Mouse (Mus musculus): ENCODE data around the gene Olfm4. TPM values are rescaled to one million over a fixed set of nuclear protein-coding genes. Genes with fewer than 3 reads are reported as not detected.

The Olfm4 gene
- total RNA-seq, 2 experiments from 2014 or later: 3.3 to 3.5 TPM

- DNase-seq (ENCODE audit: low spot score in 2 of 2): no peak
- Histone ChIP-seq H3K27ac (no peak overlapping the region), H3K4me3 (no peak overlapping the region)
- no peak for TF ChIP-seq CTCF (conservative IDR thresholded peaks at IDR 0.05)
Measured at GRCm38 (mm10) chr14:79986831-79987230, 3.0 kb downstream of the Olfm4 start.

DNA sequence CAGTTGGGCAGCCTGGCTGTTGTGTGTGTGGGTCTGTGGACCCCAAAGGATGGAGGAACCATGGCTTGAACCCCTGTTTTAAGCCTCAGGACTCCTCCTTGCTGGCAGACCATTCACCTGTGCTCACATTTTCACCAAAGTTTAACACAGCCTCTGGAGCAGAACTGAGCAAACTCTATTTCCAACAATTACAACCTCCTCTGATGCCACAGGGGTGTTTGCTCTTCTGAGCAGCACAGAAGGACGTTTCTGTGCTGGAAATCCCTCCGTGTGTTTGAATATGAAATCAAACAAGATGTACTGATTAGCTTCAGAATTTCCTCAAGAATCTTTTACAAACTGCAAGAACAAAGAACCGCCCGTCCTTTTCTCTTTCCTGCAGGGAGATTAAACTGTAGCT is 5.9 kb downstream of the Olfm4 start:
- no peak for TF ChIP-seq CTCF (conservative IDR thresholded peaks at IDR 0.05)
- no peak overlapping the region for H3K27ac ChIP-seq
- no peak for DNase-seq (ENCODE audit: low spot score in 2 of 2)
- H3K4me3 ChIP-seq: no peak overlapping the region

DNA sequence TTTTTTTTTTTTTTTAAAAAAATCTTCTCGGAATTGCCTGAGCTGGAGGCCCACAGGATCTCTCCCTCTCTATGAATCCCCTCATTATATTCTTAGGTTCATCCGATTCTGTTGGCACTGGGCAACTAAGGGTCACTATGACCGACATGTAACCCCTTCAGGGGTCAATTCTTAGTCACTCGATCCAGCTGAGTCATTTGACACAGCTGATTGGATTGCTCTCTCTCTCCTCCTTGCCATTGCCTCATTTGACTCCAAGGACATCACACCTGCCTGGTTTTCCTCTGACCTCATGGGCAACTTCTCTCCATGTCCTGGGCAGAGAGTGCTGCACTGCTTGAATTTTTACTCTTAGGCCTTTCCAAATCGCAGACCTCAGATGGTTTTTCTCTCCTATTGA is 6.7 kb downstream of the Olfm4 start:
- no peak overlapping the region for H3K4me3 ChIP-seq
- no peak for DNase-seq (ENCODE audit: low spot score in 2 of 2)
- TF ChIP-seq CTCF (conservative IDR thresholded peaks at IDR 0.05): no peak
- H3K27ac ChIP-seq: no peak overlapping the region

GRCm38 (mm10) chr14:79997534-79997933 is 13.7 kb downstream of the Olfm4 start:
- Histone ChIP-seq H3K4me3 (no peak overlapping the region), H3K27ac (no peak overlapping the region)
- no peak for DNase-seq (ENCODE audit: low spot score in 2 of 2)
- TF ChIP-seq CTCF (conservative IDR thresholded peaks at IDR 0.05): no peak

DNA sequence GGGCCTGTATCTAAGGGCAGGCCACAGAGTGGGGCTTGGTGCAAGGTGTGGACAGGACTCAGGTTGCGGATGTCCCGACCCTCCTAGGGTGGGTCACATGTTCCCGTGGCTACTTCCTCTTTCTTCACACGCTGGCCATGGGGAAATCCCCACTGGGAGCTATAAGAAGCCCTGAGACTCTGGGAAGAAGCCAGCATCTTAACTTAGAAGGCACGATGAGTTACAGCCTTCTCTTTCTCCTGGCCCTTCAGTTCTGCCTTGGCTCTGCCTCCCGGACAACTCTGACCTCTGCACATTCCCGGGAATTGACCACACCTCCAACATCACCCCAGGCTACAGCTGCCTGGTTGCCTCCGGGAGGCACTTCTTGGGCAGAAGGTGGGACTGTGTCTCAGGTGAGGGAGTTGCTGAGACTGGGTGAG is 16.2 kb downstream of the Olfm4 start:
- no peak overlapping the region for H3K4me3 ChIP-seq
- TF ChIP-seq CTCF (conservative IDR thresholded peaks at IDR 0.05): no peak
- DNase-seq (ENCODE audit: low spot score in 2 of 2): no peak
- no peak overlapping the region for H3K27ac ChIP-seq

DNA sequence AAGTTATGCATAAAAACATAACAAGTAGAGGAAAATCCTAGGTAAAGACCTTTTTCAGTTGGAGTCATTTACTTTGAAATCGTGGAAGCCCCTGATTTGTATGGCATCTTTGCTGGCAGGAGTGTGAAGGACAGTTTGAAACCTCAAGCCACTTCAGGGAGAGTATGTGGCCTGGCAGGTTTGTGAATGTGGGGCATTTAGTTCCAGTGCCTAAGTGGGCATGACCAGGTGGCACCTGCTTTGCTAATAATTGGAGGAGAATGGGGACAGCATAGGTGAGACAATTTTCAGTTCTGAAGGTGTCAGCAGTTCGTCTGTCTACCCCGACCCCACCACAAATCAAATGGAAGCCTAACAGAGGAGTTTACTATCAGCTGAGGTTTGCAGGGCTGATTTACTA is 23.8 kb downstream of the Olfm4 start:
- H3K4me3 ChIP-seq: no peak overlapping the region
- TF ChIP-seq CTCF (conservative IDR thresholded peaks at IDR 0.05): no peak
- no peak for DNase-seq (ENCODE audit: low spot score in 2 of 2)
- H3K27ac ChIP-seq: no peak overlapping the region

DNA sequence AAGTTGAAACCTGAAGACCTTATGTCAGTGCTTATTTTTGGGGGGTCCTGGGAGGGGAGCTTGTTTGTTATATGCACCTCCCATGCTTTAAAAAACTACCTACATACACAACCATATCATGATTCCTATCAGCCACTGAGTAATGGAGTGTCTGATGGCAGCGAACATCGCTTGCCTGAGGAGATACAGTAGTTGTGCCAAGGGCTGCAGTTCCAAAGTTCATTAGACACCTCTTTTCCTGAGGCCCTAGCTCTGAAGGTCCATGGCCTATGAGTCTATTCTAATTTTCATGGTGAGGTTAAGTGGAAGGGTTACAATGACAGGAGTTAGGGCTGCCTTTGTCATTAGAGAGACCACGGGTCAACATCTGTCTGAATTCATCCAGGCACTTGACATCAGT is 26.5 kb downstream of the Olfm4 start:
- no peak for TF ChIP-seq CTCF (conservative IDR thresholded peaks at IDR 0.05)
- Histone ChIP-seq H3K4me3 (no peak overlapping the region), H3K27ac (no peak overlapping the region)
- DNase-seq (ENCODE audit: low spot score in 2 of 2): no peak

DNA sequence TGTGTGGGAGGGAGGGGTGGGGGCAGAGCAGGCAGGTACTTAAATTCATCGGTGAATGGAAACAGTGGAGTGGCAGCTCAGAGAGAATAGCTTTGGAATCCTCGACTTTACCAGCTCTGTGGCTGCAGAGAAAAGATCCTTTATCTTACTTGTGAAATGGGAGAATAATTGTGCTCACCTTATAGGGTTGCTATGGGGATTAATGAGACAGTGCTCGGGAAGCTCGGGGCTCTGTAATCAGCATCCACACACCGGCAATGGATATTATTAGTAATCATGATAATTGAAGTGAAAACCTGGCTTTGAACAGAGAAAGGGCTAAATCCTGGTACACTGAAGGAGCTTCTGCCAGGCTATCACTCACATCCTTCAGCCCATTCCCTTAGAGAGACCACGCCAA is 31.1 kb downstream of the Olfm4 start:
- no peak overlapping the region for H3K27ac ChIP-seq
- no peak for TF ChIP-seq CTCF (conservative IDR thresholded peaks at IDR 0.05)
- no peak for DNase-seq (ENCODE audit: low spot score in 2 of 2)
- H3K4me3 ChIP-seq: no peak overlapping the region

- H3K27ac ChIP-seq: no peak overlapping the region
- no peak overlapping the region for H3K4me3 ChIP-seq
- no peak for DNase-seq (ENCODE audit: low spot score in 2 of 2)
- no peak for TF ChIP-seq CTCF (conservative IDR thresholded peaks at IDR 0.05)
Measured at GRCm38 (mm10) chr14:80016112-80016511, 32.2 kb downstream of the Olfm4 start.

DNA sequence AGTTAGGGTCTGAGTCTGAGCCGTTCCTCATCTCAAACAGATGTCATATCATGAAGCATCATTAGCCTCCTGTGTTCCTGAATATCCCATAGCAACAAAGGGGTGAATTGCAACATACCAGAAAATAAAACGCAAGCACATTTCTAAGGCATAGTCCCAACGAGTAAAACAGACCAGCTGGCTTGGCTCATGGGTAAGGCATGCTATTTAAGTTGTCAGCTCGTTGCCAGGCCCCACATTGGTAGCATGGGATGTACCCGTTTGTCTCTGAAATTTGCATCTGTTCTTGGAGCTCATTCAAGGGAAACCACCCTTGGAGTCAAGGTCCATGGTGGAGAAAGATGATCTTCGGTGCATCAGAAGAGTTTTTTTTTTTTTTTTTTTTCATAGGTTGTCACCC is 42.2 kb downstream of the Olfm4 start:
- peak; percentile 62 to 71 for DNase-seq (ENCODE audit: low spot score in 2 of 2)
- no peak overlapping the region for H3K4me3 ChIP-seq
- H3K27ac ChIP-seq: peak overlapping the region; percentile 80
- TF ChIP-seq CTCF (conservative IDR thresholded peaks at IDR 0.05): no peak

GRCm38 (mm10) chr14:80029297-80030001 is 45.6 kb downstream of the Olfm4 start:
- no peak for TF ChIP-seq CTCF (conservative IDR thresholded peaks at IDR 0.05)
- H3K27ac ChIP-seq: no peak overlapping the region
- H3K4me3 ChIP-seq: no peak overlapping the region
- DNase-seq (ENCODE audit: low spot score in 2 of 2): no peak

- no peak overlapping the region for H3K4me3 ChIP-seq
- TF ChIP-seq CTCF (conservative IDR thresholded peaks at IDR 0.05): 0 out of 2 replicates have a peak, but pooled peaks have one; percentile 3
- no peak overlapping the region for H3K27ac ChIP-seq
- no peak for DNase-seq (ENCODE audit: low spot score in 2 of 2)
Measured at GRCm38 (mm10) chr14:80039645-80040272, 55.9 kb downstream of the Olfm4 start.

GRCm38 (mm10) chr14:80046104-80046734 is 62.3 kb downstream of the Olfm4 start:
- no peak for TF ChIP-seq CTCF (conservative IDR thresholded peaks at IDR 0.05)
- H3K27ac ChIP-seq: no peak overlapping the region
- no peak for DNase-seq (ENCODE audit: low spot score in 2 of 2)
- no peak overlapping the region for H3K4me3 ChIP-seq
